Mouse (Mus musculus): ENCODE data around the gene Gm21820. TPM values are rescaled to one million over a fixed set of nuclear protein-coding genes. Genes with fewer than 3 reads are reported as not detected.
"Not testable (repeated sequence)": the region's sequence is repeated elsewhere in the genome, so short reads cannot be mapped to it uniquely, and the experiment has no call there.

The Gm21820 gene
- not detected for total RNA-seq (2021)

DNA sequence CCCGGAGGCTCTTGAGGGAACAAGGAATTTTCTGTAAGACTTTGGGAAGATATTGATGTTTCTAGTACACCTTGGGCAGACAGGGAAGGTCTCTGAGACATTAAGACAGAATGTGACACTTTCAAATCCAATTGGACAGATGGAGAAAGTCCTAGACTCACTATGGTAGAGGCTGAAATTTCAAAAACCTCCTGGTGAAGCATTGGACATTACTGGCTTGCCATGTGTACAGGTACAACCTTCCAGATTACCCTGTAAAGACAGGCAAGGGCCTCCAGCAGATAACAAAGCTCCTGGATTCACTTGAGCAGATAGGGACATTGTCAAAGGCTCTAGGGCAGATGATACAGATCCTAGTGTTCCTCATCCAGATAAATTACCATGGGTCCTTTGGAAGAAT lies at the start of gene Gm21820:
Gene Gm21820 (minus strand): TSS at position 101 of the 400 bp plus-strand sequence.
- not testable (repeated sequence) for DNase-seq

Other genes with a start within 250 kb of the Gm21820 start
- not detected for gene Gm20918, start 205.5 kb downstream of the Gm21820 start, total RNA-seq (2021)